Comparison of ENCODE assay signal across 9 mouse cellular contexts in genomic region chr19:55851498-55852324, GRCm38 (mm10).
DNase-seq lines count a peak whose midpoint lies in the region; ATAC-seq lines count a peak whose summit lies in the region.
"Had no signal": no experiment of that assay in that cellular context is flagged by ENCODE, and none has a peak within 500 bp of the region (broad histone marks: within the 10 kb centered on the region; RNA-seq: fewer than 3 reads in every experiment).

No protein-coding gene starts in this region.

- H3K4me1 ChIP-seq in heart, embryonic 12.5 days (replicated peaks): peaks cover 51% of the 10 kb centered on the region
- peaks cover 31% of the 10 kb centered on the region for H3K4me1 ChIP-seq in stomach, embryonic 16.5 days (ENCODE audit: control insufficient read depth, insufficient read depth, low read length)

- H3K9me3 ChIP-seq in heart, embryonic 12.5 days (replicated peaks): no peaks in the 10 kb centered on the region
- no peaks in the 10 kb centered on the region for H3K9me3 ChIP-seq in stomach, embryonic 16.5 days (replicated peaks; ENCODE audit: control insufficient read depth, low read length)

- no peak overlapping the region for H3K4me2 ChIP-seq in heart, embryonic 12.5 days
- H3K4me2 ChIP-seq in stomach, embryonic 16.5 days (ENCODE audit: low read depth, low read length): no peak overlapping the region

- no peak overlapping the region for H3K27ac ChIP-seq in heart, embryonic 12.5 days (ENCODE audit: poor library complexity, severe bottlenecking)
- peak overlapping the region; percentile 47; the same call in 1 of the 2 replicates for H3K27ac ChIP-seq in stomach, embryonic 16.5 days (ENCODE audit: low read length)

- H3K27me3 ChIP-seq in heart, embryonic 12.5 days (replicated peaks): no peaks in the 10 kb centered on the region
- no peaks in the 10 kb centered on the region for H3K27me3 ChIP-seq in stomach, embryonic 16.5 days (ENCODE audit: control insufficient read depth, insufficient read depth, low read length)

- 86% methylated on average over 19 of the region's 19 CpGs for WGBS in heart, embryonic 12.5 days
- WGBS in stomach, embryonic 16.5 days: 62% methylated on average over 19 of the region's 19 CpGs

- ATAC-seq in heart, embryonic 12.5 days (ENCODE audit: insufficient number of reproducible peaks, low FRiP score): no peak
- peak; percentile 31; the same call in 1 of the 2 replicates for ATAC-seq in stomach, embryonic 16.5 days (ENCODE audit: insufficient read depth, low FRiP score)

- H3K36me3 ChIP-seq in heart, embryonic 12.5 days: no peaks in the 10 kb centered on the region
- H3K36me3 ChIP-seq in stomach, embryonic 16.5 days (ENCODE audit: control insufficient read depth, insufficient read depth, low read length): no peaks in the 10 kb centered on the region

- H3K9ac ChIP-seq in heart, embryonic 12.5 days: no peak overlapping the region
- no peak overlapping the region for H3K9ac ChIP-seq in stomach, embryonic 16.5 days (ENCODE audit: low read length)

- H3K4me3 ChIP-seq in heart, embryonic 12.5 days: no peak overlapping the region
- no peak overlapping the region for H3K4me3 ChIP-seq in stomach, embryonic 16.5 days (replicated peaks; ENCODE audit: low read length)
- H3K4me3 ChIP-seq: myocyte had no signal

- DNase-seq in heart, adult 8-10 months (ENCODE audit: low spot score): peak; percentile 24
- DNase-seq in thymus, postnatal 0 days (ENCODE audit: low spot score): peak; percentile 24
- no peak for DNase-seq in thymus, postnatal 25 days
- DNase-seq in kidney, postnatal 36 days: peak; percentile 81 to 87
- DNase-seq in spleen, postnatal 36 days (ENCODE audit: low spot score in 2 of 2): no peak
- DNase-seq in thymus, adult 18-20 months: no peak

Comparison
In these comparisons a context has a peak if more than half of its experiments do, and no peak if none do; other contexts are left out.
1. DNase-seq: peak in heart, adult 8-10 months (single experiment), thymus, postnatal 0 days (single experiment) and kidney, postnatal 36 days (2 of 2); none in thymus, postnatal 25 days (single experiment), spleen, postnatal 36 days (0 of 2) and thymus, adult 18-20 months (0 of 2).